Mouse (Mus musculus) T-cell, adult 66 days (primary cell): Measurements from ENCODE around the gene Sept7. TPM values are rescaled to one million over a fixed set of nuclear protein-coding genes. Genes with fewer than 3 reads are reported as not detected.

Experiments used
- total RNA-seq, 2 experiments: library from RNA; stranded (reverse); gene quantifications; 3 replicates in 1 of 2; 4 replicates in 1 of 2; pipeline ENCODE4 v1.2.4; 2023

Sept7 gene
- 100 to 1,000 TPM; 157 to 168 TPM for total RNA-seq

GRCm38 (mm10) chr9:25252283-25252726 lies at the start of gene Sept7:
Sept7 (plus strand) TSS chr9:25252439.

Other genes with a start within 250 kb of the Sept7 start
- not detected for gene Gm10181, start 163.0 kb upstream of the Sept7 start, total RNA-seq
- 10 to 100 TPM; 73.2 to 75.3 TPM for gene Herpud2, start 100.6 kb upstream of the Sept7 start, total RNA-seq
- gene Eepd1, start 229.1 kb downstream of the Sept7 start, total RNA-seq = 1 to 10 TPM; 1.2 to 2.2 TPM